Mouse (Mus musculus) ES-Bruce4 (cell line): ENCODE results near the gene Gm597.

ENCODE experiments used
- CTCF ChIP-seq: IDR thresholded peaks from one replicate; pipeline ENCODE4 v1.8.1; 2011; ENCODE audit warnings: low read depth, low read length
- POLR2A ChIP-seq: IDR thresholded peaks from one replicate; pipeline ENCODE4 v1.8.1; 2011; ENCODE audit warnings: low read length; ENCODE audit not compliant: insufficient read depth

DNA sequence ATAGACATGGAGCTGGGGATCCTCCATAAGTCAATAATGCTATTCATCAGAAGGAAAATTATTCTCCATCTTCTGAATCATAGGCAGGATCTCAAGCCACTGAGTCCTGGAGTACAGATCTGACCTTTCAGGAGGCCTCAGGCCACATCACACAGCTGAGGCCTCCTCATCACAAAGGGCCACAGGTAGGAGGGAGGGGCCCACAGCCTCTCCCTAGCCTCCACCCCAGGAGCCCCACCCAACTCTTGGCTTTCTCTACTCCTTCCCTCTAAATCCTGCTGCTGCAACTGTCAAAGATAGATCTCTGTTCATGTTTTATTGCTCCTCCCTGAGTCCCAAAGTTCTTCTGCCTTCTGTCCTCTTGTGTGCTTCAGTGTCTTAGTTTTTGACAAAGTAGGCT lies at the start of gene Gm597:
- TF ChIP-seq POLR2A, result no peak
- TF ChIP-seq CTCF, result no peak
